Mouse (Mus musculus) embryonic fibroblast, embryonic 13.5 days (primary cell): ENCODE results near the gene Lgi4.

ENCODE experiments used
- CTCF ChIP-seq: IDR thresholded peaks from 2 replicates; pipeline ENCODE4 v1.5.1; 2011; ENCODE audit warnings: mild to moderate bottlenecking, control low read depth, low read length, moderate library complexity, borderline replicate concordance; ENCODE audit not compliant: insufficient read depth
- POLR2A ChIP-seq: IDR thresholded peaks from 2 replicates; pipeline ENCODE4 v1.6.1; 2011; ENCODE audit warnings: low read depth, mild to moderate bottlenecking, control low read depth, low read length, moderate library complexity

- no peak for TF ChIP-seq POLR2A
- TF ChIP-seq CTCF: no peak
Measured at GRCm38 (mm10) chr7:31086175-31086755, 27.1 kb downstream of the Lgi4 start.
